Mouse (Mus musculus): ENCODE measurements around the gene Msrb1.

Msrb1 gene

DNA sequence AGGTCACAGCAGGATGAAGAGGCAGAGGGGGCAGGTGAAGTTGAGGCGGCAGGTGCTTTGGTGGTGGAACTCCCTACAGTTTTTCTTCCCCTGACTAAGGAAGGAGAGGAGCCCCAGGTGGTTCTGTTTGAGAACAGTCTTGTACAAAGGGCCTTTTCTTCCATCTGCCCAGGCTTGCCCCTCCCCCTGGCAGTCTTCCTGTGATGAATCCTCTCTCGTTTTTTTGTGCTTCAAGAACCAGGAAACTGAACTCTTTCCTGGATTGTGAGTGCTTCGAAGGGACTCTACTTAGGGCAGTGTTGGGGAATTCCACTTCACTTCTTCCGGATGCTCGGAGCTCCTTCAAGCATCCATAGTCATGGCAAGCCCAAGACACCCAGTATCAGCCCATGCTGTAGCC lies 38.5 kb upstream of the Msrb1 start:
- Histone ChIP-seq H3K27me3 (ENCODE audit: insufficient read depth, low read length) (no peaks in the 10 kb centered on the region), H3K36me3 (ENCODE audit: insufficient read depth, low read length) (peaks cover 57% of the 10 kb centered on the region), H3K4me1 (replicated peaks; ENCODE audit: low read depth, low read length) (peaks cover 60% of the 10 kb centered on the region), H3K9me3 (ENCODE audit: low read length) (no peaks in the 10 kb centered on the region), H3K4me3 (replicated peaks; ENCODE audit: low read length) (peak overlapping the region; percentile 50)
- no peak for TF ChIP-seq POU5F1 (IDR thresholded peaks at IDR 0.05; ENCODE audit: borderline replicate concordance, low read length)
- no peak for TF ChIP-seq CTCF (conservative IDR thresholded peaks at IDR 0.05; ENCODE audit: low read length)
- no peak for TF ChIP-seq NANOG (IDR thresholded peaks at IDR 0.05; ENCODE audit: borderline replicate concordance, low read length)

DNA sequence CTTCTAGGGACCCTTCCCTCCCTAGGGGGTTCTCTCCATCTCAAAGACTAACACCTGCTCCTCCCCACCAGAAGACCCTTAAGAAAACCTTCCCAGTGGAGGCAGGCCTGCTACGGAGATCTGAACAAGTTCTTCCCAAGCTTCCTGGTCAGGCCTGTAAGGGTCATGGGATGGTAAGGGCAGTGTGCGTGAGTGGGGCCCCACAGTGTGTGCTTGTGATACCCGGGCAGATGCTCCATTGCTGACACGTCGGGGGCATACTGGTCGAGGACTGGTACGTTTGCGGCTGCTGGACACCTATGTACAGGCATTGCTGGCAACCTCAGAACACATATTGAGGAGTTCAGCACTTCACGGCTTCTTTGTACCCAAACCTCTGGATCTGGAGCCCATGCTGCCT lies 37.7 kb upstream of the Msrb1 start:
- no peak for TF ChIP-seq CTCF (conservative IDR thresholded peaks at IDR 0.05; ENCODE audit: low read length)
- TF ChIP-seq NANOG (IDR thresholded peaks at IDR 0.05; ENCODE audit: borderline replicate concordance, low read length): no peak
- no peak for TF ChIP-seq POU5F1 (IDR thresholded peaks at IDR 0.05; ENCODE audit: borderline replicate concordance, low read length)
- Histone ChIP-seq H3K9me3 (ENCODE audit: low read length) (no peaks in the 10 kb centered on the region), H3K36me3 (ENCODE audit: insufficient read depth, low read length) (peaks cover 57% of the 10 kb centered on the region), H3K27me3 (ENCODE audit: insufficient read depth, low read length) (no peaks in the 10 kb centered on the region), H3K4me1 (replicated peaks; ENCODE audit: low read depth, low read length) (peaks cover 57% of the 10 kb centered on the region), H3K4me3 (replicated peaks; ENCODE audit: low read length) (peak overlapping the region; percentile 50)

DNA sequence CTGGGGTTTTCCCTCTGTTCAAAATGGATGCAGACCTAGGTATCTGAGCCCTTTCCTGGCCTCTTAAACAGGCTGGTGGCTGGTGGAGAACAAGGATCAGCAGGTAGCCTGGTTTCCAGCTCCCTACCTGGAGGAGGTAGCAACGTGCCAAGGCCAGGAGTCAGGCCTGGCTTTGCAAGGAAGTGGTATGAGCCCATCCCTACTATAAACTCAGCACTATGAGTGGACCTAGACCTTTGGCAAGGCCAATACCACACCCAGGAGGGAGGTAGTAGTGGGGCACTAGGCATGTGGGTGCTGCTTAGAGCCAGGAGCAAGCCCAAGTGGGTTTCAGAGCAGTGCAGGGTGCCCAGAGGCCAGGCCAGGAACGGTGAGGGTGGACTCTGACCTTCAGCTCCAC lies 37.0 kb upstream of the Msrb1 start:
- H3K4me3 ChIP-seq (replicated peaks; ENCODE audit: low read length): no peak overlapping the region
- H3K27me3 ChIP-seq (ENCODE audit: insufficient read depth, low read length): no peaks in the 10 kb centered on the region
- TF ChIP-seq POU5F1 (IDR thresholded peaks at IDR 0.05; ENCODE audit: borderline replicate concordance, low read length): no peak
- no peak for TF ChIP-seq NANOG (IDR thresholded peaks at IDR 0.05; ENCODE audit: borderline replicate concordance, low read length)
- TF ChIP-seq CTCF (conservative IDR thresholded peaks at IDR 0.05; ENCODE audit: low read length): no peak
- H3K4me1 ChIP-seq (replicated peaks; ENCODE audit: low read depth, low read length): peaks cover 55% of the 10 kb centered on the region
- no peaks in the 10 kb centered on the region for H3K9me3 ChIP-seq (ENCODE audit: low read length)
- peaks cover 59% of the 10 kb centered on the region for H3K36me3 ChIP-seq (ENCODE audit: insufficient read depth, low read length)

DNA sequence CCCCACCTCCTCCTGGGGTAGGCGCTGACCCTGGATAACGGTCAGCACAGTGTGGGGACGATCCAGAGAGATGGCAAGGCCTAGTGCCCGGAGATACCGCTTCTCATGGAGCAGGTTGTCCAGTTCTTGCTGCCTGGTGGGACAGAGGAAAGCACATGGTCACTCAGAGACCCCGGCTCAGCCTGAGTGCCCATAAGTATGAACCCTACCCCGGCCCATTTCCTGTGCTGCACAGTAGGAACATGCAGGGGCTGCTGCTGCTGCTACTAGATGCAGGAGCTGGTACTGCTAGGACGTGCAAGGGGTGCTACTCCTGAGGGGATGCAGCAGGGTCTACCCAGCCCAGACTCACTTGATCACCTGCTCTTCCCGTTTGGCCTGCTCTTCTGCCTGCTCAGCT lies 35.2 kb upstream of the Msrb1 start:
- TF ChIP-seq CTCF (conservative IDR thresholded peaks at IDR 0.05; ENCODE audit: low read length) (no peak), POU5F1 (IDR thresholded peaks at IDR 0.05; ENCODE audit: borderline replicate concordance, low read length) (no peak), NANOG (IDR thresholded peaks at IDR 0.05; ENCODE audit: borderline replicate concordance, low read length) (no peak)
- H3K9me3 ChIP-seq (ENCODE audit: low read length): no peaks in the 10 kb centered on the region
- H3K27me3 ChIP-seq (ENCODE audit: insufficient read depth, low read length): no peaks in the 10 kb centered on the region
- H3K4me1 ChIP-seq (replicated peaks; ENCODE audit: low read depth, low read length): peaks cover 66% of the 10 kb centered on the region
- no peak overlapping the region for H3K4me3 ChIP-seq (replicated peaks; ENCODE audit: low read length)
- peaks cover 72% of the 10 kb centered on the region for H3K36me3 ChIP-seq (ENCODE audit: insufficient read depth, low read length)

DNA sequence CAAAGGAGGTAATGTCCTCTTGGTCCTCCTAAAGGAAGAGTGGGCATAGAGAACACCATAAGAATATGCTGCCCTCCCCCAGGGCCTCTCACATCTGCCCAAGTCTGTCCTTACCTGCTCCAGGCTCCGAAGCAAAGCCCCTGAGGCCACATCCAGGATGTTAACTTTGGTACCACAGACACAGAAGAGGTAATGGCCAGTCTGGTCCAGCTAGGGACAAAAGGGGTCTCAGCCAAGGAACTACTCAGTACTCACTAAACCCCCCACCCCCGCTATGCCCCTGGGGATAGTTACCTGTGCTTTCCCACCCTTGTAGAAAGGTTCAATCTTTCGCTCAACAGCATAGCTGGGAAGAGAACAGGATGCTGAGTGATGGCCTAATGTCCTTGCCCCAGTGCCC lies 30.6 kb upstream of the Msrb1 start:
- Histone ChIP-seq H3K4me3 (replicated peaks; ENCODE audit: low read length) (peak overlapping the region; percentile 98; the same call in 1 of the 2 replicates), H3K9me3 (ENCODE audit: low read length) (no peaks in the 10 kb centered on the region), H3K4me1 (replicated peaks; ENCODE audit: low read depth, low read length) (peaks cover 34% of the 10 kb centered on the region), H3K36me3 (ENCODE audit: insufficient read depth, low read length) (peaks cover 52% of the 10 kb centered on the region), H3K27me3 (ENCODE audit: insufficient read depth, low read length) (no peaks in the 10 kb centered on the region)
- TF ChIP-seq CTCF (conservative IDR thresholded peaks at IDR 0.05; ENCODE audit: low read length): no peak
- TF ChIP-seq NANOG (IDR thresholded peaks at IDR 0.05; ENCODE audit: borderline replicate concordance, low read length): no peak
- no peak for TF ChIP-seq POU5F1 (IDR thresholded peaks at IDR 0.05; ENCODE audit: borderline replicate concordance, low read length)

DNA sequence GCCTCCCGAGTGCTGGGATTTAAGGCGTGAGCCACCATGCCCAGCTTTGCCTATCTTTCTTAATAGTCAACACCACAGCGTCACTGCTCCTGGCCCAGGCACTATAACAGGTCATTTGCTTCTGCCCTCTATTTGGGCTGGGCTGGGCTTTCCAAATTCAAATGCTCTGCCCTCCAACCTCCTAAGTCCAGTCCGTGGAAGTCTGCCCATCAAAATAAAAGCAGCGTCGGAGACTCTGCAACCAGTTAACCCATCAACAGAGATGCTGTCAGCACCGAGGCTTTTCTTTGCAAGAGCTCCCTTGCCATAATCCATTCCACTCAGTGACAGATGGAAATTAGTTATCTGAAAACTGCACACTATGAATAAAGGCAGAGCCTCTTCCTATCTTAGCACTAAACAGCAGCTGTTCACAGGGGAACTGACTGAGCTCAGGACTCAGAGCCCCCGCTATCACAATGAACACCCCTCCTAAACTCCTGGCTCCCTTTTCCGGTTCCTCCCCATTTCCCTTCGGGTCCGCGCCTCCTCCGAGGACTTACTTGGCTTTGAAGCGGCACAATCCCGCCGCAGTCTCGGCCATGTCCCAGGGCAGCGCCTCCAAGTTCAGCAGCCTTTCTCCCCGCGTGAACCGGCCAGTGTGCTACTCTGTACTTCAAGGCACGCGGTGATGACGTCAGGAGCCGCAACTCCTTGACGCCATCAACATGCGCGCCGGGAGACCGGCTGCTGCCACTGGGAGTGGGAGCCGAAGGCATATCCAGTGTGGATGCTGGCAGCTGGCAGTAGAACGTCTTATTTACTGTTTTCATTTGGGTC lies 29.3 kb upstream of the Msrb1 start, which contains the start of gene Tbl3:
Gene Tbl3, minus strand, starts transcription at position 679 of the 819 bp plus-strand sequence.
- Histone ChIP-seq H3K4me1 (replicated peaks; ENCODE audit: low read depth, low read length) (peaks cover 34% of the 10 kb centered on the region), H3K4me3 (replicated peaks; ENCODE audit: low read length) (peak within 1 kb of the TSS; percentile 98), H3K36me3 (ENCODE audit: insufficient read depth, low read length) (peaks cover 38% of the 10 kb centered on the region), H3K27me3 (ENCODE audit: insufficient read depth, low read length) (no peaks in the 10 kb centered on the region), H3K9me3 (ENCODE audit: low read length) (no peaks in the 10 kb centered on the region)
- no peak for TF ChIP-seq CTCF (conservative IDR thresholded peaks at IDR 0.05; ENCODE audit: low read length)

DNA sequence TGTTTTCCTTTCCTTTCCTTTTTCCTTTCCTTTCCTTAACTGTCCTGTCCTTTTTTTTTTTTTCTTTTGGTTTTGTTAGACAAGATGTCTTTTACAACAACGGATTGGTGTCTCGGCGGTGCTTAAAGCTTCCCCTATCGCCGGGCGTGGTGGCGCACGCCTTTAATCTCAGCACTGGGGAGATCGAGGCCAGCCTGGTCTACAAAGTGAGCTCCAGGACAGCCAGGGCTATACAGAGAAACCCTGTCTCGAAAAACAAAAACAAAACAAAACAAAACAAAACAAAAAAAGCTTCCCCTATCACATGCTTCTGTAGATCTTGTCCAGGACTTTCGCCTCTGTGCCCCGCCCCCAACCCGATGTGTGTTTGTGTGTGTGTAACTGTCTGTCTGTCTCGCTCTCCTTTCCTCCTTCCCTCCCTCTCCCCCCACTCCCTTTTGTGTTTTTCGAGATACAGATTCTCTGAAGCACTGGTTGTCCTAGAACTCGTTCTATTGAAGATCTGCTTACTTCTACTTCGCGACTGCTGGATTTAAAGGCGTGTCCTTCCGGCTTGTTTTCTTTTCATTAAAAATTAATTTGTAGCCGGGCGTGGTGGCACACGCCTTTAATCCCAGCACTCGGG lies 28.5 kb upstream of the Msrb1 start:
- peaks cover 29% of the 10 kb centered on the region for H3K4me1 ChIP-seq (replicated peaks; ENCODE audit: low read depth, low read length)
- peak overlapping the region; percentile 98 for H3K4me3 ChIP-seq (replicated peaks; ENCODE audit: low read length)
- H3K27me3 ChIP-seq (ENCODE audit: insufficient read depth, low read length): no peaks in the 10 kb centered on the region
- H3K9me3 ChIP-seq (ENCODE audit: low read length): no peaks in the 10 kb centered on the region
- no peak for TF ChIP-seq POU5F1 (IDR thresholded peaks at IDR 0.05; ENCODE audit: borderline replicate concordance, low read length)
- no peak for TF ChIP-seq CTCF (conservative IDR thresholded peaks at IDR 0.05; ENCODE audit: low read length)
- TF ChIP-seq NANOG (IDR thresholded peaks at IDR 0.05; ENCODE audit: borderline replicate concordance, low read length): no peak
- peaks cover 31% of the 10 kb centered on the region for H3K36me3 ChIP-seq (ENCODE audit: insufficient read depth, low read length)

DNA sequence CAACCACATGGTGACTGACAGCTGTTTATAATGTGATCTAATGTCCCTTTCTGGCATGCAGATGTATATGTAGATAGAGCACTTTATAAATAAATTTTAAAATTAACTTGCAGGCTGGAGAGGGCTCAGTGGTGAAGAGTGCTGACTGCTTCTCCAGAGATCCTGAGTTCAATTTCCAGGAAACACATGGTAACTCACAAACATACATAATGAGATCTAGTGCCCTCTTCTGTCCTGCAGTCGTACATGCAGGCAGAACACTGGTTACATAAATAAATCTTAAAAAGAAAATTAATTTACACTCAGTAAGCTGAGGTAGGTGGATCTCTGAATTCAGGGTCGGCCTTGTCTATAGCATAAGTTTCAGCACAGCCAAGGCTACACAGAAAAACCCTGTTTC lies 27.8 kb upstream of the Msrb1 start:
- peaks cover 26% of the 10 kb centered on the region for H3K36me3 ChIP-seq (ENCODE audit: insufficient read depth, low read length)
- no peaks in the 10 kb centered on the region for H3K9me3 ChIP-seq (ENCODE audit: low read length)
- H3K4me3 ChIP-seq (replicated peaks; ENCODE audit: low read length): no peak overlapping the region
- TF ChIP-seq NANOG (IDR thresholded peaks at IDR 0.05; ENCODE audit: borderline replicate concordance, low read length): no peak
- TF ChIP-seq POU5F1 (IDR thresholded peaks at IDR 0.05; ENCODE audit: borderline replicate concordance, low read length): no peak
- no peak for TF ChIP-seq CTCF (conservative IDR thresholded peaks at IDR 0.05; ENCODE audit: low read length)
- peaks cover 27% of the 10 kb centered on the region for H3K4me1 ChIP-seq (replicated peaks; ENCODE audit: low read depth, low read length)
- H3K27me3 ChIP-seq (ENCODE audit: insufficient read depth, low read length): no peaks in the 10 kb centered on the region
